Mouse (Mus musculus) right cerebral cortex, postnatal 10 days (tissue): ENCODE data around the gene Dab2ip.

Experiments used
- DNase-seq, 2 experiments: peaks; one replicate each; pipeline ENCODE4 v3.0.0; 2021; ENCODE audit warnings: low spot score in 2 of 2

The Dab2ip gene

GRCm38 (mm10) chr2:35680833-35681232 is 122.8 kb downstream of the Dab2ip start:
- DNase-seq = no peak

- no peak for DNase-seq
Observed at GRCm38 (mm10) chr2:35684005-35684404, 125.9 kb downstream of the Dab2ip start.

GRCm38 (mm10) chr2:35684735-35685312 is 126.8 kb downstream of the Dab2ip start:
- DNase-seq = no peak

- peak; percentile 69 to 76 for DNase-seq
Observed at GRCm38 (mm10) chr2:35686104-35686503, 128.0 kb downstream of the Dab2ip start.

- DNase-seq = no peak
Observed at GRCm38 (mm10) chr2:35687557-35688070, 129.5 kb downstream of the Dab2ip start.

- no peak for DNase-seq
Observed at GRCm38 (mm10) chr2:35688121-35688520, 130.1 kb downstream of the Dab2ip start.

- no peak for DNase-seq
Observed at GRCm38 (mm10) chr2:35688581-35688980, 130.5 kb downstream of the Dab2ip start.

- DNase-seq = no peak
Observed at GRCm38 (mm10) chr2:35689881-35690280, 131.8 kb downstream of the Dab2ip start.

- no peak for DNase-seq
Observed at GRCm38 (mm10) chr2:35691257-35692049, 133.4 kb downstream of the Dab2ip start.

GRCm38 (mm10) chr2:35692272-35692900 is 134.3 kb downstream of the Dab2ip start:
- DNase-seq = no peak

GRCm38 (mm10) chr2:35693037-35693436 is 135.0 kb downstream of the Dab2ip start:
- no peak for DNase-seq

- DNase-seq = no peak
Observed at GRCm38 (mm10) chr2:35694111-35694510, 136.0 kb downstream of the Dab2ip start.

GRCm38 (mm10) chr2:35696193-35696541 is 138.1 kb downstream of the Dab2ip start:
- no peak for DNase-seq

- DNase-seq = no peak
Observed at GRCm38 (mm10) chr2:35696542-35697391, 138.7 kb downstream of the Dab2ip start.

- DNase-seq = no peak
Observed at GRCm38 (mm10) chr2:35697768-35698167, 139.7 kb downstream of the Dab2ip start.

GRCm38 (mm10) chr2:35700966-35701365 is 142.9 kb downstream of the Dab2ip start:
- no peak for DNase-seq

GRCm38 (mm10) chr2:35702001-35702400 is 143.9 kb downstream of the Dab2ip start:
- no peak for DNase-seq

GRCm38 (mm10) chr2:35702608-35703007 is 144.5 kb downstream of the Dab2ip start:
- DNase-seq = no peak

- DNase-seq = no peak
Observed at GRCm38 (mm10) chr2:35703241-35703640, 145.2 kb downstream of the Dab2ip start.

GRCm38 (mm10) chr2:35712611-35713010 is 154.5 kb downstream of the Dab2ip start:
- DNase-seq = no peak

- no peak for DNase-seq
Observed at GRCm38 (mm10) chr2:35713460-35713859, 155.4 kb downstream of the Dab2ip start.

GRCm38 (mm10) chr2:35714742-35715167 is 156.7 kb downstream of the Dab2ip start:
- no peak for DNase-seq
